Mouse (Mus musculus) ES-Bruce4 (cell line): ENCODE results near the gene Thra. TPM values are rescaled to one million over a fixed set of nuclear protein-coding genes. Genes with fewer than 3 reads are reported as not detected.

ENCODE experiments used
- H3K27ac ChIP-seq: 2 replicates; pipeline ENCODE4 v1.5.1; 2012; ENCODE audit warnings: low read length, inconsistent platforms; ENCODE audit not compliant: insufficient read depth
- H3K27me3 ChIP-seq: 2 replicates; pipeline ENCODE4 v1.6.1; 2012; ENCODE audit warnings: mild to moderate bottlenecking, low read length, inconsistent platforms; ENCODE audit not compliant: control insufficient read depth, poor library complexity, insufficient read depth, severe bottlenecking
- H3K36me3 ChIP-seq: 2 replicates; pipeline ENCODE4 v1.6.1; 2012; ENCODE audit warnings: inconsistent platforms, mild to moderate bottlenecking, low read length, moderate library complexity; ENCODE audit not compliant: control insufficient read depth, poor library complexity, insufficient read depth, severe bottlenecking
- H3K4me1 ChIP-seq: one replicate; pipeline ENCODE4 v1.8.1; 2011; ENCODE audit warnings: low read length; ENCODE audit not compliant: control insufficient read depth, insufficient read depth
- H3K4me3 ChIP-seq: 2 replicates; pipeline ENCODE4 v1.5.1; 2011; ENCODE audit warnings: low read depth, mild to moderate bottlenecking, low read length
- H3K9ac ChIP-seq: 2 replicates; pipeline ENCODE4 v1.6.1; 2012; ENCODE audit warnings: low read depth, mild to moderate bottlenecking, inconsistent platforms; ENCODE audit not compliant: poor library complexity, severe bottlenecking
- H3K9me3 ChIP-seq: replicated peaks from 2 replicates; pipeline ENCODE4 v1.6.1; 2012; ENCODE audit warnings: mild to moderate bottlenecking, low read length, inconsistent platforms; ENCODE audit not compliant: control insufficient read depth, poor library complexity, insufficient read depth, severe bottlenecking
- CTCF ChIP-seq: IDR thresholded peaks from one replicate; pipeline ENCODE4 v1.8.1; 2011; ENCODE audit warnings: low read depth, low read length
- EP300 ChIP-seq: IDR thresholded peaks from 2 replicates; pipeline ENCODE4 v1.6.1; 2011; ENCODE audit warnings: low read depth, low read length; ENCODE audit not compliant: insufficient read depth
- POLR2A ChIP-seq: IDR thresholded peaks from one replicate; pipeline ENCODE4 v1.8.1; 2011; ENCODE audit warnings: low read length; ENCODE audit not compliant: insufficient read depth
- polyA plus RNA-seq: library from polyadenylated mRNA; stranded (reverse); fragments of >200 nt; gene quantifications from 2 replicates; pipeline ENCODE4 v1.2.4, GENCODE M21; 2011; ENCODE audit warnings: low read depth; ENCODE audit not compliant: missing spikeins, insufficient read depth, insufficient read length

Gene Thra
- polyA plus RNA-seq, 1 experiment, result 20.7 TPM

DNA sequence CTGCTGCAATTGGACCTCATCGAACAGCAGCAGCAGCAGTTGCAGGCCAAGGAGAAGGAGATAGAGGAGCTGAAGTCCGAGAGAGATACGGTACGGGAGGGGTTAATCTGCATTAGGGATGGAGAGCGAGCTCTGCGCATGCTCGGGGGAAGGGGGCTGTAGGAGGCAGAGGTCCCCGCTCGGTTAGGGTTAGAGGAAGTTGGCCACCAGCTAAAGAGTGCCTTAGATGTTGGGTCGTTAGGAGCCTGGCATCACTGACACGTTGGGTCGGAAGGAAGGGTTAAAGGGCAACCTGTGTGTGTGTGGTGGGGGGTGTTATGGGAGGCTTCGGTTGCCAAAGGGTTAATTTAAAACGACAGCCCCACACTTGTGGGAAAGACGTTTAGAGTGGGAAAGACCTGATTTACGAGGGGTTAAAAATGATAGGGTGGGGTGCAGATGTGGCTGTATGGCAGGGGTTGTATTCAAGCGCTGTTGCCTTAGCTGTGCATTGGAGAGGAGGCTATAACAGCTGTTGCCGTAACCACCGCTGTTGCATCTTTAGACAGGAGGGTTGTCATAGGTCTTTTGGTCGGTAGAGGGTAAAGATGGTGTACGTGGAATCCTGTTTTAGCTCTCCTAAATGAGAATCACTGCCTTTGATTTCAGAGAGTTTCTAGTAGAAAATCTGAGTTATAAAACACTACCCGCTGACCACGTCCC is 56.2 kb downstream of the Thra start:
- TF ChIP-seq CTCF, result no peak
- no peak for TF ChIP-seq EP300
- no peak for TF ChIP-seq POLR2A
- Histone ChIP-seq H3K27me3 (no peaks in the 10 kb centered on the region), H3K9me3 (no peaks in the 10 kb centered on the region), H3K36me3 (peaks cover 22% of the 10 kb centered on the region), H3K4me1 (no peaks in the 10 kb centered on the region), H3K9ac (peak overlapping the region; percentile 100), H3K27ac (peak overlapping the region; percentile 22; the same call in 1 of the 2 replicates), H3K4me3 (peak overlapping the region; percentile 75)

DNA sequence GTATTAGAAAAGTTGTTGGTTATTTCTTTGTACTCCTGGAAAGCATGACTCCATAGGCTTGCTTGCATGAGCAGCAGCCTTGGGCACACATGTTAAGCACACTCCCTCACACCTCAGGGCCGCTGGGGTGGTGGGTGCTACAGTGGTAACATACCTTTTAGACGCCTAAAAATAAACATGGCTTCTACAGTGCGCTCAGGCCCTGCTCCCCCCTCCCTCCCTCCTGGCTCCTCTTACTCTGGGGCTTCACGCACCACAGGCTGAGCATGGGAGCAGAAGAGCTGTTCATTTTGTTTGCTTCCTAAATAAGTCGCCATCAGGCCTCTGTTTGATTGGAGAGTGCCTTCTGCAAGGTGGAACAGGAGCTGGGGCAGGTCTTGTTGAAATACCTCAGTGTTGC is 56.9 kb downstream of the Thra start:
- H3K27me3 ChIP-seq, result no peaks in the 10 kb centered on the region
- H3K36me3 ChIP-seq, result peaks cover 27% of the 10 kb centered on the region
- no peak for TF ChIP-seq CTCF
- TF ChIP-seq EP300, result no peak
- TF ChIP-seq POLR2A, result no peak
- H3K27ac ChIP-seq, result no peak overlapping the region
- no peaks in the 10 kb centered on the region for H3K9me3 ChIP-seq
- H3K4me3 ChIP-seq, result no peak overlapping the region
- H3K9ac ChIP-seq, result no peak overlapping the region
- no peaks in the 10 kb centered on the region for H3K4me1 ChIP-seq

DNA sequence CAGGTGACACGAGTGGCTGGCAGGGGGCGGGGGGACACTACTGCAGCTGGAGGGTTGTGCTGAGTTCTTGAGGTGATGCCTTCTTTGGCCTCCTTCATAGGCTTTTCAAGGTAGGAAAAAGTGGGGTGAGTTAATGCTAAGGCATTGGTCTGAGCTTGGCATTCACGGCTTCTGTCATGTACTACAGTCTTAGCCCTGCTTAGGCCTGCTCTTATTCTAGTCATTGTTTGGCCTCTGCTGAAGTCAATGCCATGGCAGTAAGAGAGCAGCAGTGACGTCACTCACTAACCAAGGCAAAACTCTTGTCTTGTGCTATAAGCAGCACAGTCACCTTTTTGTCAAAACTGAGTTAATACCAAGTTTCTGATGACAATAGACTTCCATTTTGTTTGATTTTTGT is 57.5 kb downstream of the Thra start:
- Histone ChIP-seq H3K9me3 (no peaks in the 10 kb centered on the region), H3K27ac (no peak overlapping the region), H3K9ac (no peak overlapping the region), H3K36me3 (peaks cover 33% of the 10 kb centered on the region), H3K4me1 (no peaks in the 10 kb centered on the region), H3K4me3 (no peak overlapping the region), H3K27me3 (no peaks in the 10 kb centered on the region)
- no peak for TF ChIP-seq CTCF
- TF ChIP-seq EP300, result no peak
- no peak for TF ChIP-seq POLR2A

DNA sequence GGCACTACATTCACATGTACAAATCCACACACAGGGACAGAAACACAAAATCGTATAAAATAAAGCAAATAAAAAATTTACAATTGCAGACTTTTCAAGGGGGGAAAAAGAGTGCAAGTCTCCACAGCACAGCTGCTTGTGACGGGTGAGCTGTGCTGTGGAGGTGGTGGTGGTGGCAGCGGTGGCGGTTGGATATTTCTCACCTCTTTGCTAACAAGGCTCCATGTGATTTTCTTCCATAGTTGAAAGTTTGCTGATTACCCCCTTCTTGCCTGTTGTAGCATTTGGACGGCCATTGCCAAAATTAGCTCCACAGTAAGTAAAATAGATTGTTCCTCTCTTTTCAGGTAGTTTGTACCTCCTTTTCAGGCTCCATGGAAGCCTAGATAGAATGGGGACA is 64.2 kb downstream of the Thra start, which contains the start of gene Casc3:
Gene Casc3 (plus strand): TSS at position 301 of the 400 bp plus-strand sequence.
- Histone ChIP-seq H3K9me3 (no peaks in the 10 kb centered on the region), H3K4me3 (no peak within 1 kb of the TSS), H3K9ac (no peak within 1 kb of the TSS), H3K4me1 (no peaks in the 10 kb centered on the region), H3K36me3 (peaks cover 67% of the 10 kb centered on the region), H3K27me3 (no peaks in the 10 kb centered on the region), H3K27ac (no peak within 1 kb of the TSS)
- no peak for TF ChIP-seq POLR2A
- no peak for TF ChIP-seq EP300
- no peak for TF ChIP-seq CTCF

DNA sequence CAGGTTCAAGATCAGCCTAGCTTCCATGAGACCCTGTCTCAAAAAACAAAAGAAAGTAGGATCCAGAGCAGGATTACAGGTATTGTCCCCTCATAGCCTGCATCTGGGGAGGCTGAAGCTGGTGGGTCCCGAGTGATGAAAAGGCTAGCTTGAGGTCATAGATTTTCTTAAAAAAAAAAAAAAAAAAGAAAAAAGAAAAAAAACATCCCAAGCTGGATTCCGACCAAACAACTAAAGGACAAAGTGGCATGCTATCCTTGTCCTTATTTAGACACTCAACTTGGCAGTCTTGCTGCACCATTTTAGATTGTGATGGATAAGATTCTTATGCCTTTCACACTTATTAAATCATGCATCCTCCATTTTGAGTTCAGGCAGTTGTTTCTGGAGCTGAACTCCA is 68.0 kb downstream of the Thra start:
- Histone ChIP-seq H3K4me3 (no peak overlapping the region), H3K9ac (peak overlapping the region; percentile 64; the same call in 1 of the 2 replicates), H3K27ac (no peak overlapping the region), H3K36me3 (peaks cover 60% of the 10 kb centered on the region), H3K27me3 (no peaks in the 10 kb centered on the region), H3K4me1 (peaks cover 2% of the 10 kb centered on the region), H3K9me3 (no peaks in the 10 kb centered on the region)
- TF ChIP-seq EP300, result no peak
- no peak for TF ChIP-seq CTCF
- no peak for TF ChIP-seq POLR2A

DNA sequence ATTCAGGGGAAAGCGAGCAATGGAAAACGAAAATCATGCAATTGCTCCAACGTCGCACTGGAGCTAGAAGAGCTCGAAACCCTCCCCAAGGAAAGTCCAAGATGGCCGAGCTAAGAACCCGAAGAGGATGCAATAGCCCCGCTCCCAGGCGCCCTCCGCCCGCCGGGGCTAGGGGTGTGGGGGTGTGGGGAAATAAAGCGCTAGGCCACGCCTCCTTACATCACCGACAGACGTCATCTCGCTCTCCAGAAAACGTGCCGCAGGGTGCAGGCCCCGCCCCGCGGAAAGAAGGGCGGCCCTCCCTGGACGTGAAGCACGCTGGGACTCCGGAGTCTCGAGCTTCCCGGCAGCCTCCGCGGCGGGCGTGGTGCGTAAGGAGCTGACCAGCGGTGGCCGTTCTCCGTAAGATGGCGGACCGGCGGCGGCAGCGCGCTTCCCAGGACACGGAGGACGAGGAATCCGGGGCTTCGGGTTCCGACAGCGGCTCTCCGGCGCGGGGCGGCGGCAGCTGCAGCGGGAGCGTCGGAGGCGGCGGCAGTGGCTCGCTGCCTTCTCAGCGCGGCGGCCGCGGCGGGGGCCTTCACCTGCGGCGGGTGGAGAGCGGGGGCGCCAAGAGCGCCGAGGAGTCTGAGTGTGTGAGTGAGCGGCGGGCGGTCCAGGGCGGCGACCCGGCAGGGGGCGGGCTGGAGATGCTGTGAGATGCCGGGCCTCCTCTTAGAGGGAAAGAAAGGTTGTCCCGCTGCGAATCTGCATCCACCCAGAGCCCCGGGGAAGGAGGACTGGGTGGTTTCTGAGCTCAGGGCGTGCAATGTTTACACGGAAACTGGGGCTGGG is 69.2 kb downstream of the Thra start:
- Histone ChIP-seq H3K4me3 (peak overlapping the region; percentile 93), H3K27ac (peak overlapping the region; percentile 77), H3K9ac (peak overlapping the region; percentile 84), H3K4me1 (peaks cover 2% of the 10 kb centered on the region), H3K36me3 (peaks cover 59% of the 10 kb centered on the region), H3K9me3 (no peaks in the 10 kb centered on the region), H3K27me3 (no peaks in the 10 kb centered on the region)
- TF ChIP-seq POLR2A, result peak; percentile 58
- TF ChIP-seq EP300, result peak; percentile 48; the same call in 1 of the 2 replicates
- no peak for TF ChIP-seq CTCF
